Mouse (Mus musculus) CD4-positive, CD25-positive, alpha-beta regulatory T cell, adult 4 months (primary cell): ENCODE measurements around the gene Isg15. TPM values are rescaled to one million over a fixed set of nuclear protein-coding genes. Genes with fewer than 3 reads are reported as not detected.
"Not testable (repeated sequence)": the region's sequence is repeated elsewhere in the genome, so short reads cannot be mapped to it uniquely, and the experiment has no call there.

Experiments
- ATAC-seq: one replicate; pipeline ENCODE4 v1.8.0; 2017
- polyA plus RNA-seq, 2 experiments: library from polyadenylated mRNA; unstranded; fragments of 100-300 nt; shearing (Covaris generic); gene quantifications; one replicate each; pipeline ENCODE4 v1.2.1; 2017

Isg15 gene
- polyA plus RNA-seq, 2 experiments from 2014 or later: 49.3 to 70.2 TPM

GRCm38 (mm10) chr4:156154771-156155170, 45.8 kb downstream of the Isg15 start:
- ATAC-seq: no peak

- not testable (repeated sequence) for ATAC-seq
Measured at GRCm38 (mm10) chr4:156150887-156151286, 49.7 kb downstream of the Isg15 start.

Other genes starting within 250 kb of the Isg15 start
- 1 to 10 TPM; 7.6 TPM for gene C1qtnf12, start 238.5 kb downstream of the Isg15 start, polyA plus RNA-seq
- 1 to 10 TPM in 1 of 2 experiments, under 1 TPM in 1; 0.92 to 1.3 TPM for gene B3galt6, start 208.2 kb downstream of the Isg15 start, polyA plus RNA-seq
- gene Sdf4, start 207.9 kb downstream of the Isg15 start, polyA plus RNA-seq: 100 to 1,000 TPM; 528 to 589 TPM
- gene Tnfrsf4, start 187.0 kb downstream of the Isg15 start, polyA plus RNA-seq: 1,000 to 10,000 TPM; 1,065 to 1,393 TPM
- gene Tnfrsf18, start 174.7 kb downstream of the Isg15 start, polyA plus RNA-seq: 100 to 1,000 TPM; 745 to 823 TPM
- under 1 TPM; 0.35 to 0.81 TPM for gene Ttll10, start 141.4 kb downstream of the Isg15 start, polyA plus RNA-seq
- 10 to 100 TPM; 17.4 to 29.4 TPM for gene 9430015G10Rik, start 90.8 kb downstream of the Isg15 start, polyA plus RNA-seq
- not detected for gene Rnf223, start 70.3 kb downstream of the Isg15 start, polyA plus RNA-seq
- 1 to 10 TPM; 3.6 to 3.9 TPM for gene Agrn, start 3.3 kb downstream of the Isg15 start, polyA plus RNA-seq
- gene AW011738, start 2.5 kb upstream of the Isg15 start, polyA plus RNA-seq: 10 to 100 TPM in 1 of 2 experiments, 1 to 10 TPM in 1; 8.0 to 10.5 TPM
- 1 to 10 TPM in 1 of 2 experiments, under 1 TPM in 1; 0.86 to 1.4 TPM for gene Perm1, start 15.1 kb upstream of the Isg15 start, polyA plus RNA-seq
- 1 to 10 TPM; 8.3 to 9.0 TPM for gene Plekhn1, start 34.0 kb upstream of the Isg15 start, polyA plus RNA-seq
- gene Noc2l, start 35.2 kb upstream of the Isg15 start, polyA plus RNA-seq: 10 to 100 TPM; 12.6 to 16.9 TPM
- 1 to 10 TPM; 2.4 to 4.1 TPM for gene Samd11, start 54.8 kb upstream of the Isg15 start, polyA plus RNA-seq
- not detected for gene Vmn2r-ps159, start 130.3 kb upstream of the Isg15 start, polyA plus RNA-seq